Mouse (Mus musculus) left cerebral cortex, adult 11 months (tissue): ENCODE measurements around the gene Tmprss5.

Source experiments
- DNase-seq: peaks from one replicate; pipeline ENCODE4 v3.0.0; 2022; ENCODE audit warnings: low spot score

The Tmprss5 gene

GRCm38 (mm10) chr9:49081107-49081506 is at the start of gene Tmprss5:
Tmprss5 (plus strand) TSS chr9:49081260.
- no peak for DNase-seq

GRCm38 (mm10) chr9:49034764-49035163 is 46.3 kb upstream of the Tmprss5 start:
- no peak for DNase-seq

- no peak for DNase-seq
These were observed 30.2 kb upstream of the Tmprss5 start for GRCm38 (mm10) chr9:49050901-49051300.

- peak; percentile 33 for DNase-seq
These were observed 29.7 kb upstream of the Tmprss5 start for GRCm38 (mm10) chr9:49051349-49051748.

GRCm38 (mm10) chr9:49054028-49054427 is 27.0 kb upstream of the Tmprss5 start:
- no peak for DNase-seq

- DNase-seq: peak; percentile 90
These were observed 25.5 kb upstream of the Tmprss5 start, which contains the start of gene Zw10 for GRCm38 (mm10) chr9:49055333-49056205. Zw10 (plus strand) TSS chr9:49055613.

GRCm38 (mm10) chr9:49076847-49077246 is 4.2 kb upstream of the Tmprss5 start:
- no peak for DNase-seq

GRCm38 (mm10) chr9:49081561-49081960 is 501 bp downstream of the Tmprss5 start:
- DNase-seq: peak; percentile 61

GRCm38 (mm10) chr9:49087317-49087716 is 6.3 kb downstream of the Tmprss5 start:
- DNase-seq: no peak

- DNase-seq: no peak
These were observed 17.8 kb downstream of the Tmprss5 start for GRCm38 (mm10) chr9:49098871-49099270.

- DNase-seq: peak; percentile 12
These were observed 21.3 kb downstream of the Tmprss5 start for GRCm38 (mm10) chr9:49102328-49102727.

- no peak for DNase-seq
These were observed 28.0 kb downstream of the Tmprss5 start for GRCm38 (mm10) chr9:49109101-49109500.

- DNase-seq: no peak
These were observed 29.6 kb downstream of the Tmprss5 start for GRCm38 (mm10) chr9:49110476-49111220.

GRCm38 (mm10) chr9:49111296-49111695 is 30.2 kb downstream of the Tmprss5 start:
- DNase-seq: no peak

GRCm38 (mm10) chr9:49118271-49118825 is 37.3 kb downstream of the Tmprss5 start:
- no peak for DNase-seq

GRCm38 (mm10) chr9:49119759-49120158 is 38.7 kb downstream of the Tmprss5 start:
- DNase-seq: no peak

GRCm38 (mm10) chr9:49125706-49126105 is 44.6 kb downstream of the Tmprss5 start:
- no peak for DNase-seq

GRCm38 (mm10) chr9:49130514-49131010 is 49.5 kb downstream of the Tmprss5 start:
- DNase-seq: no peak

- DNase-seq: no peak
These were observed 62.8 kb downstream of the Tmprss5 start for GRCm38 (mm10) chr9:49143841-49144240.

GRCm38 (mm10) chr9:49145776-49146175 is 64.7 kb downstream of the Tmprss5 start:
- no peak for DNase-seq

GRCm38 (mm10) chr9:49147031-49147430 is 66.0 kb downstream of the Tmprss5 start:
- no peak for DNase-seq
